In the genomic region with DNA sequence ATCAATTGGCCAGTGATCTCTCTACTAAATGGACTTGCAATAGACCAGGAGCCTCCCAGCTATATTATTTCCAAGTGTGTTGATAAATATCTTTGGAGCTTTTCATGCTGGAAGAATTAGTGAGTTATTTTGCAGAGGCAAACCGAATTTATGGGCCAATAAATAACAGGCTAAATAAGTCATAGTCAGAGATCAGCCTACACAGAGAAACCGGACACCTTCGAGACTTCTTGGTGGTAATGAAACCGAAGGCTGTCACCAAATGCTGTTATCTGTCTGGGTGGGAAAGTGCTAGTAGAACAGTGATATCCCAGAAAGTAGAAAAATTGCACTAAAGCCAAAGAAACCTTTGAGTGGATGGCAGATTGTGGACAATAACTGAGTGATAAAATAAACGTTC, we compare ENCODE assay signal across 13 mouse cellular contexts.
"Had no signal": no experiment of that assay in that cellular context is flagged by ENCODE, and none has a peak within 500 bp of the region (broad histone marks: within the 10 kb centered on the region; RNA-seq: fewer than 3 reads in every experiment).

No protein-coding gene starts in this region.

- H3K9me3 ChIP-seq: hindbrain, embryonic 12.5 days; limb, embryonic 15.5 days; midbrain, embryonic 13.5 days had no signal

- H3K4me2 ChIP-seq: hindbrain, embryonic 12.5 days; limb, embryonic 15.5 days; midbrain, embryonic 13.5 days; neural tube, embryonic 15.5 days had no signal

- H3K27me3 ChIP-seq: hindbrain, embryonic 12.5 days; limb, embryonic 15.5 days; midbrain, embryonic 13.5 days; neural tube, embryonic 15.5 days had no signal

- H3K4me1 ChIP-seq: hindbrain, embryonic 12.5 days; limb, embryonic 15.5 days; midbrain, embryonic 13.5 days; neural tube, embryonic 15.5 days had no signal

- H3K27ac ChIP-seq: hindbrain, embryonic 12.5 days; limb, embryonic 15.5 days; midbrain, embryonic 13.5 days; neural tube, embryonic 15.5 days had no signal

- H3K36me3 ChIP-seq: hindbrain, embryonic 12.5 days; limb, embryonic 15.5 days; midbrain, embryonic 13.5 days; neural tube, embryonic 15.5 days had no signal

- H3K4me3 ChIP-seq: hindbrain, embryonic 12.5 days; limb, embryonic 15.5 days; midbrain, embryonic 13.5 days; neural tube, embryonic 15.5 days had no signal

- H3K9ac ChIP-seq: hindbrain, embryonic 12.5 days; limb, embryonic 15.5 days; midbrain, embryonic 13.5 days; neural tube, embryonic 15.5 days had no signal

- DNase-seq: kidney, postnatal 14 days; layer of hippocampus, adult 9-11 months; layer of hippocampus, postnatal 36 days; right cerebral cortex, adult 18-20 months; right cerebral cortex, postnatal 25 days; thymus, postnatal 36 days had no signal

- ATAC-seq: hindbrain, embryonic 16.5 days; inflammation-experienced regulatory T-cells, adult 6 months; intestine, postnatal 0 days; midbrain, embryonic 13.5 days had no signal
